Mouse (Mus musculus): ENCODE measurements around the gene Cenpb. TPM values are rescaled to one million over a fixed set of nuclear protein-coding genes. Genes with fewer than 3 reads are reported as not detected.

Gene Cenpb
- polyA plus RNA-seq, 1 experiment from 2014 or later = 14.9 TPM

DNA sequence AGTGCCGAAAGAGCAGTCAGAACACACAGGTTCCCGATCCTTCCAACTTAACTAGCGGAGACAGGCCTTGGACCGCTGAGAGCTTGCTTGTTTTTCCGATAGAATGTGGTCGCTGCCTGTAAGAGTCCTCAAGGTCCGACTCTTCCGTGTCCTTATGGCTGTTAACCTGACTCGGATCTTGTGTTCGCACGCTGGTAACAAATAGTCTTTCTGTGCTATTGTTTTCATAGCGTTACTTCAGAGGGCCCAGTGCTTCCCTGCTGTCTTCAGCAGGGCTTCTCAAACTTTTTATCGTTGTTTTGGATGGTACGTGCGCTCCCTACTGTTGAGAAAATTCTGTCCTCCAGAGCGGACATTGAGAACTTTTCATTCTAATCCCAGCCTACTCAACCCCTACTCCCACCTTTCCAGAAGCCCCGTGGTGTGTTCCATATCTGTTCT lies 19.2 kb downstream of the Cenpb start:
- WGBS = under 1% methylated on average over 17 of the region's 17 CpGs
- ATAC-seq (ENCODE audit: insufficient number of reproducible peaks, insufficient read depth, low FRiP score, low TSS enrichment, low read depth) = peak; percentile 11; the same call in 1 of the 2 replicates

DNA sequence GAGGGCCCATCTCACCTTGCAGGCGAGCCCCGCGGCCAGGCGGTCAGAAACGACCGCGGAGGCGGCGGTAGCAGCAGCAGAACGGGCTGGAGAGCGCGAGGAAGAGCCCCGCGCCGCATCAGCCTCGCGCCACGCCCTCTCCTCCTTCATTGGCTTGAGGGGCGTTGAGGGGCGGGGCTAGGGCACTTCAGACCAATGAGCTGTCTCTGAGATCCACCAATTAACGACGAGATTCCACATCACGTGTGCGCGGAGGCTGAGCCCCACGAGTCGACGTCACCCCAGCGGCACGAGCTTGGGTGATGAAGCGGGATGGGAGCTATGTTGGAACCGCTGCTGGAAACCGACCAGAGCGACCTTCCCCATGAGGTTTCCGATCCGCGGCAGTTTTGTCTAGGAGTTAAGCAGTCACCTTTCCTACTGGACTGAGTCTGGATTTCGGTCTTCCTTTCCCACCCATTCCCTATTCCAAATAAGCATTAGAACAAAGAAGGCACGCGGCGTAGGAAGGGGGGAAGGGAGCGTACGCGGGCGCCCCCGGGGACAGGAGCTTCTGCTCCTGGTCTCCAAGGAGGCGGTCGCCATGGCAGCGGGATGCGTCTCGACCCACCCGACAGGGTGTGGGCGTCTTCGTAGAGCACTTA lies 19.8 kb downstream of the Cenpb start, which contains the start of gene 1700037H04Rik:
TSS of gene 1700037H04Rik (minus strand) at position 144 of the 644 bp plus-strand sequence.
- peaks cover 9% of the 10 kb centered on the region for H3K36me3 ChIP-seq
- WGBS = under 1% methylated on average over 54 of the region's 54 CpGs
- peaks cover 27% of the 10 kb centered on the region for H3K4me1 ChIP-seq (replicated peaks)
- no peaks in the 10 kb centered on the region for H3K27me3 ChIP-seq
- H3K27ac ChIP-seq = peak within 1 kb of the TSS; percentile 89
- peak within 1 kb of the TSS; percentile 94 for H3K4me2 ChIP-seq
- peak within 1 kb of the TSS; percentile 76 for H3K4me3 ChIP-seq (replicated peaks)
- H3K9me3 ChIP-seq = no peaks in the 10 kb centered on the region
- ATAC-seq (ENCODE audit: insufficient number of reproducible peaks, insufficient read depth, low FRiP score, low TSS enrichment, low read depth) = peak; percentile 91
- peak within 1 kb of the TSS; percentile 85 for H3K9ac ChIP-seq (replicated peaks)

More for the DNA sequence above, 19.2 kb downstream of the Cenpb start:
- Histone ChIP-seq H3K4me1 (replicated peaks) (peaks cover 27% of the 10 kb centered on the region), H3K4me3 (replicated peaks) (peak overlapping the region; percentile 76), H3K9me3 (no peaks in the 10 kb centered on the region), H3K27me3 (no peaks in the 10 kb centered on the region), H3K4me2 (peak overlapping the region; percentile 94), H3K36me3 (peaks cover 4% of the 10 kb centered on the region; the same call in 1 of the 2 replicates), H3K9ac (replicated peaks) (peak overlapping the region; percentile 63), H3K27ac (peak overlapping the region; percentile 89)

DNA sequence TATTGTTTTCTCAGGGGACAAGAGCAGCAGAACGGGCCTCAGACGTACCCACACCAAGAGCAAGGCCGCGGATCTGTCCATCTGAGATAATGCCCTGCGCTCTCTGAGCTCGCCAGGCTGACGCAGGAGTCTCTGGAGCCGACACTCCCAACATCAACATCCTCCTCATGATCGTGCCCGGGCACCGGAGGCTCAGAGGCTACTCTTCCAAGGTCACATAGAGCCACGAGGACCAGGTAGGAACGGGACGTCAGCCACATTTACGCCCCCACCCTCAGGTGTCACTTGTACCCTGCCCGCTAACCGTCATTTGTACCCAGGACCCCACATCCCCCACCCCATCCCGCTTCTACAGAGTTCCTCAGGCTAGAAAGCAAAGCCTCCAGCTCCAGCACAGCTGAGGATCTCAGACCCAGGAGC lies 20.4 kb downstream of the Cenpb start:
- Histone ChIP-seq H3K4me3 (replicated peaks) (peak overlapping the region; percentile 76), H3K9me3 (no peaks in the 10 kb centered on the region), H3K36me3 (peaks cover 13% of the 10 kb centered on the region), H3K9ac (replicated peaks) (peak overlapping the region; percentile 85), H3K27me3 (no peaks in the 10 kb centered on the region), H3K27ac (peak overlapping the region; percentile 70), H3K4me1 (replicated peaks) (peaks cover 27% of the 10 kb centered on the region), H3K4me2 (peak overlapping the region; percentile 94)
- WGBS = under 1% methylated on average over 18 of the region's 18 CpGs
- ATAC-seq (ENCODE audit: insufficient number of reproducible peaks, insufficient read depth, low FRiP score, low TSS enrichment, low read depth) = peak; percentile 67

DNA sequence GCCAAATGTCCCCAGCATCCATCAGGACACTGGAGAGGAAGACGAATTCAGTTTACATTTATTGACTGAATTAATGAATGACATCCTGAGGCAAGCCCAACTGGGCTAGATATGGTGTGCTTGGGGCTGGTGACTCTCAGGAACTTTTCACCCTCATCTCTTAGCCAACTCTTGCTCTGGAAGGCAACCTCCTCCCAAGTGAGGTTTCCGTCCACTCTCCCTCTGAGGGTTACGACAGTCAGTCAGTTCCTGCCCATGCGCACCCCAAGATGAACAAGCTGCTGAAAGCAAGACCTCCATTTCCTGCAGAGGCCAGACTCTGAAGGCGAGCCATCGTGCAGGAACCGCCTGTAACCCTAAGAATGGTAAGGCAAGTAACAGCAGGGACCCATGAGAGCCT lies 22.9 kb downstream of the Cenpb start:
- H3K4me1 ChIP-seq (replicated peaks) = peaks cover 24% of the 10 kb centered on the region
- no peaks in the 10 kb centered on the region for H3K9me3 ChIP-seq
- WGBS = 93% methylated on average over 7 of the region's 7 CpGs
- no peaks in the 10 kb centered on the region for H3K27me3 ChIP-seq
- H3K4me2 ChIP-seq = no peak overlapping the region
- H3K36me3 ChIP-seq = peaks cover 29% of the 10 kb centered on the region
- H3K27ac ChIP-seq = no peak overlapping the region
- ATAC-seq (ENCODE audit: insufficient number of reproducible peaks, insufficient read depth, low FRiP score, low TSS enrichment, low read depth) = no peak
- H3K4me3 ChIP-seq (replicated peaks) = no peak overlapping the region
- no peak overlapping the region for H3K9ac ChIP-seq (replicated peaks)

DNA sequence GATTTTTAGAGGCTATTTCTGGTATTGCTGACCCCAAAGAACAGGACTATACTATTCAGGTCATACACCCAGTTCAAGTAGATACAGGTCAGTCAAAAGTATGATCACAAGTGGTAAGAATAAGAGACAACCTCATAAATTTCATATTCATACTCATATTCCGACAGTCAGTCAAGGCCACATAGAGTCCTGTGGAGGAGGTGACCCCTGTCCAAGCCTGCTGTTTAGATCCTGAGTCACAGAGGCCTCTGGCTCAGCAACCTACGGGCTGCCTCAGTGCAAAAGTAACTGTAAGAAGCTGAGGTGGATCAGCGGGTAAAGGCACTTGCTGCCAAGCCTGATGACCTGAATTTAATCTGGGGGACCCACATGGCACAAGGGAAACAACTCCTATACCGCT lies 25.8 kb downstream of the Cenpb start:
- Histone ChIP-seq H3K4me3 (replicated peaks) (no peak overlapping the region), H3K9me3 (no peaks in the 10 kb centered on the region), H3K27ac (no peak overlapping the region), H3K27me3 (no peaks in the 10 kb centered on the region), H3K9ac (replicated peaks) (no peak overlapping the region), H3K36me3 (peaks cover 57% of the 10 kb centered on the region), H3K4me2 (no peak overlapping the region), H3K4me1 (replicated peaks) (peaks cover 16% of the 10 kb centered on the region)
- WGBS = 91% methylated on average over 4 of the region's 4 CpGs
- no peak for ATAC-seq (ENCODE audit: insufficient number of reproducible peaks, insufficient read depth, low FRiP score, low TSS enrichment, low read depth)

DNA sequence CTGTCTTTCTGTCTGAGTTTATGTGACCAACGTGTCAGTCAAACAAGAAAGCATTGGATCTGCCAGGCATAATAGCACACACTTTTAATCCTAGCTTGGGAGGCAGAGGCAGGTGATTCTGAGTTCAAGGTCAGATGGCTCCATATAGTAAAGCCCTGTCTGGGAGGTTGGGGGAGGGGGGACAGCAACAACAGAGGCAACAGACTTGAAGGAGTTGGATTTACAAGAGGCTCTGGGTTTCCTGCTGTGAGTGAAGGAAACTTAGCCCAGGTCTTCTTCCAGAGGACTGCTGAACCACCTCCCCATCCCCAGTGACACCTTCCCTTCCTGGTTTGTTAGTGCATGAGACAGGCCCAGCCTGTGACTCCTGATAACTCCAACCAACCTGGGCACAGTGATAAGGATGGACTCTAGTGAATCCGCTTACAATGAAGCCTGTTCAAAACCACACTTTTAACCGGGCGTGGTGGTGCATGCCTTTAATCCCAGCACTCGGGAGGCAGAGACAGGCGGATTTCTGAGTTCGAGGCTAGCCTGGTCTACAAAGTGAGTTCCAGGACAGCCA lies 27.6 kb downstream of the Cenpb start:
- H3K4me1 ChIP-seq (replicated peaks) = no peaks in the 10 kb centered on the region
- H3K9me3 ChIP-seq = no peaks in the 10 kb centered on the region
- H3K27me3 ChIP-seq = no peaks in the 10 kb centered on the region
- H3K9ac ChIP-seq (replicated peaks) = no peak overlapping the region
- no peak overlapping the region for H3K4me2 ChIP-seq
- no peak overlapping the region for H3K4me3 ChIP-seq (replicated peaks)
- no peak for ATAC-seq (ENCODE audit: insufficient number of reproducible peaks, insufficient read depth, low FRiP score, low TSS enrichment, low read depth)
- H3K36me3 ChIP-seq = peaks cover 75% of the 10 kb centered on the region
- 91% methylated on average over 7 of the region's 7 CpGs for WGBS
- no peak overlapping the region for H3K27ac ChIP-seq

DNA sequence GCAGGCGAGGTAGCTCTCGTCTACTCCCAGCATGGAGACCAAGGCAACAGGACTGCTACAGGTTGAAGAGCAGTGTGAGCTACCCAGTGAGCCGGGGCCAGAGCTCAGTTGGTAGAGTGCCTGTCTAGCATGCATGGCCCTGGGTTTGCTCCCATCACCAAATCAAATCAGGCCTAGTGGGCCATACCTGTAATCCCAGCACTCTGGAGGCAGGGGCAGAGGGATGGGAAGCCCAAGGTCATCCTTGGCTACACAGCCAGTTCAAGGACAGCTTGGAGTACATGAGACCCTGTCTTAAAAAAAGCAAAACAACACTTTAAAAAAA lies 30.7 kb downstream of the Cenpb start:
- H3K9ac ChIP-seq (replicated peaks) = no peak overlapping the region
- WGBS = 93% methylated on average over 3 of the region's 3 CpGs

DNA sequence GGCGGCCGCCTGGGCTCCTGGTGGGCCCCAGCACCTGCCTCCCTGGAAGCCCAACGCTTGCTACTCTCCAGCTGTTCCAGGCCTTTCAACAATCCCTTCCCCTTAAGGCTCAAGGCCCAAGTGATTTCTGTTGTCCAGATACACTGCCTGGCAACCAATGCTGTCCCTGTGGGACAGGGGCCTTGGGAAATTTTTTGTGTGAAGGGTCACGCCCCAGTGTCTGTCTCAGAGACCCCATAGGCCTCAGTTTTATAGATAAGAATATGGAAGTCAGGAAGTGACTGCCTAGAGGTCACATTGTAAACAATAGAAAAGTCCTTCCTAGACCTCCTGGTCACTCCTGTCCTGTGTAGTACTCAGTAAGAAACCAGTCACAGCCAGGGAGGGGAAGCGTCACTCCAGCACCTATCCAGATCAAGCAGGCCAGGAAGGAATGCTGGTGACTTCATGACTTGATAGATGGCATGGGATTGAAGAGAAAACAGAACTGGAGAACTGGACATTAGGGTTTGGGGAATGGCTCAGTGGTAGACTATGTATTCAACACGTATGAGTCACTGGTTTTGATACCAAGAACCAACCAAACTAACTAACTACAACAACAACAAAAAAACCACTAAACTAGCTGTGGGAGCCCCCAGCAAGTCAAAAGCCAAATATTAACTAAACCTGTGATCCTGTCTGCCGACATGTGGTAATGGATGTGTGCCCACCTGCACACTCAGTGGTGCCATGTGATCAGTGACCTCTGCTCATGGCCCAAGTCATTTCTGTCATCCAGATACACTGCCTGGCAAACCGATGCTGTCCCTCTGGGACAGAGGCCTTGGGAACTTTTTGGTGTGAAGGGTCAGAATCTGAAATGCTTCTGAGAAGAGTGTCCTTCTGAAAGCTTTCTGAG lies 31.3 kb downstream of the Cenpb start:
- no peak overlapping the region for H3K9ac ChIP-seq (replicated peaks)
- H3K27ac ChIP-seq = peak overlapping the region; percentile 29; the same call in 1 of the 2 replicates
- peaks cover 96% of the 10 kb centered on the region for H3K36me3 ChIP-seq
- H3K4me1 ChIP-seq (replicated peaks) = 0 out of 2 replicates have a peak, but pooled peaks cover 3% of the 10 kb centered on the region
- no peak overlapping the region for H3K4me2 ChIP-seq
- H3K4me3 ChIP-seq (replicated peaks) = no peak overlapping the region
- ATAC-seq (ENCODE audit: insufficient number of reproducible peaks, insufficient read depth, low FRiP score, low TSS enrichment, low read depth) = no peak
- H3K9me3 ChIP-seq = no peaks in the 10 kb centered on the region
- 84% methylated on average over 8 of the region's 8 CpGs for WGBS
- no peaks in the 10 kb centered on the region for H3K27me3 ChIP-seq

More for the DNA sequence above, 30.7 kb downstream of the Cenpb start:
- Histone ChIP-seq H3K36me3 (peaks cover 93% of the 10 kb centered on the region), H3K9me3 (no peaks in the 10 kb centered on the region), H3K4me2 (no peak overlapping the region), H3K4me3 (replicated peaks) (no peak overlapping the region), H3K27ac (no peak overlapping the region), H3K27me3 (no peaks in the 10 kb centered on the region), H3K4me1 (replicated peaks) (0 out of 2 replicates have a peak, but pooled peaks cover 3% of the 10 kb centered on the region)
- ATAC-seq (ENCODE audit: insufficient number of reproducible peaks, insufficient read depth, low FRiP score, low TSS enrichment, low read depth) = no peak

DNA sequence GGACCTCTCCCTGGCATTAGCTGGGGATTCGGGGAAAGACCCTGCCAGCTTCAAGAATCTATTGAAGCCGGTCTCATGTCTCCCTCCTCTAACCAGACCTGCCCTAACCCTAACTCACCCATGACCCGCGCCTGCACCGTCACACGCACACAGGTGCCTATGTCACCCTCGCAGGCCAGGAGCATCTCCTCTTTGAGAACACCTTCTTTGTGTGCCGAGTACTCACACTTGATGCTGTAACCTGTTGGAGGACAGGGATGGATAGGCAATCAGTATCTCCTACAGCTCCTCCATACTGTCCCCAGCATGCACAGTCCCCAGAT lies 32.9 kb downstream of the Cenpb start:
- no peaks in the 10 kb centered on the region for H3K27me3 ChIP-seq
- peaks cover 97% of the 10 kb centered on the region for H3K36me3 ChIP-seq
- H3K4me1 ChIP-seq (replicated peaks) = 0 out of 2 replicates have a peak, but pooled peaks cover 6% of the 10 kb centered on the region
- no peak overlapping the region for H3K4me2 ChIP-seq
- no peak overlapping the region for H3K27ac ChIP-seq
- no peak overlapping the region for H3K9ac ChIP-seq (replicated peaks)
- WGBS = 94% methylated on average over 8 of the region's 8 CpGs
- H3K4me3 ChIP-seq (replicated peaks) = no peak overlapping the region
- H3K9me3 ChIP-seq = no peaks in the 10 kb centered on the region
- no peak for ATAC-seq (ENCODE audit: insufficient number of reproducible peaks, insufficient read depth, low FRiP score, low TSS enrichment, low read depth)

DNA sequence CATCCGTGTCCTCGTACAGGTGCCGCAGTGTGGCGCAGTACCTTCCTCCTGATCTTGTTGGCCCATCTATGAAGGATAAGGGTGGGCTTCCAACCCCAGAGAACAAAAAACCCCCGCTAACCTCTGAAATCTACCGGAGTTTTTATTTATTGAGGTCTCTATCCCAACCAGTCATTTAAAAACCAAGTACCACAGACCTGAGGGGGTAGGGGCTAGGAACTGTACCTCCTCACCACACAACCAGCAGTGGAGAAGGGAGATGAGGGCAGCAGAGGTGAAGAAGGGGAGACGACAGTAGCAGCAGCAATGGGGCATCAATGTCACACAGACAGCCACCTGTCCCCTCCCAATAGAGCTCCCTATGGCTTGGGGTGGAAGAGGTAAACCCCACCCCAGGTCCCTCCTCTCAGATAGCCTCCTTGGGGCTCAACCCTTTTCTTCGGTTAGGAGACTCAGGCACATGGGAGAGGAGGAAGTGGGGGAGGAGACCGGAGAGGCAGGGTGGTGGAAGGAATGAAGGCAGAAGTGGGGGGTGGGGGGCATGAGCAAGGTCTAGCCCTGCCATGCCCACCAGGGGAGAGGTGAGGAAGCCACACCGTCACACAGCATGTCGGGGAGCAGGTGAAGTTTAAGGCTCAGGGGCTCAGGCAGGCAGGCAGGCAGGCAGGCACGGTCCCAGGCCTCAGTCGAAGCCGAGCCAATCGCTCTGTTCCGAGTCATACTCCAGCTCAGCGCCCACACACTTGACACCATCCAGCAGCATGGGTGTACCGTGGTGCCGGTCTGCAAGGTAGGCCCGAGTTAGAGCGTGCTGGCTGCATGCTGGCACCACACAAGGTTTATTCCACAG lies 33.4 kb downstream of the Cenpb start:
- Histone ChIP-seq H3K27ac (no peak overlapping the region), H3K4me3 (replicated peaks) (no peak overlapping the region), H3K4me1 (replicated peaks) (0 out of 2 replicates have a peak, but pooled peaks cover 6% of the 10 kb centered on the region), H3K9ac (replicated peaks) (no peak overlapping the region), H3K27me3 (no peaks in the 10 kb centered on the region), H3K4me2 (no peak overlapping the region), H3K9me3 (no peaks in the 10 kb centered on the region), H3K36me3 (peaks cover 97% of the 10 kb centered on the region)
- no peak for ATAC-seq (ENCODE audit: insufficient number of reproducible peaks, insufficient read depth, low FRiP score, low TSS enrichment, low read depth)
- WGBS = 87% methylated on average over 21 of the region's 21 CpGs
